8 mouse cellular contexts compared by ENCODE assay signal in the genomic region with DNA sequence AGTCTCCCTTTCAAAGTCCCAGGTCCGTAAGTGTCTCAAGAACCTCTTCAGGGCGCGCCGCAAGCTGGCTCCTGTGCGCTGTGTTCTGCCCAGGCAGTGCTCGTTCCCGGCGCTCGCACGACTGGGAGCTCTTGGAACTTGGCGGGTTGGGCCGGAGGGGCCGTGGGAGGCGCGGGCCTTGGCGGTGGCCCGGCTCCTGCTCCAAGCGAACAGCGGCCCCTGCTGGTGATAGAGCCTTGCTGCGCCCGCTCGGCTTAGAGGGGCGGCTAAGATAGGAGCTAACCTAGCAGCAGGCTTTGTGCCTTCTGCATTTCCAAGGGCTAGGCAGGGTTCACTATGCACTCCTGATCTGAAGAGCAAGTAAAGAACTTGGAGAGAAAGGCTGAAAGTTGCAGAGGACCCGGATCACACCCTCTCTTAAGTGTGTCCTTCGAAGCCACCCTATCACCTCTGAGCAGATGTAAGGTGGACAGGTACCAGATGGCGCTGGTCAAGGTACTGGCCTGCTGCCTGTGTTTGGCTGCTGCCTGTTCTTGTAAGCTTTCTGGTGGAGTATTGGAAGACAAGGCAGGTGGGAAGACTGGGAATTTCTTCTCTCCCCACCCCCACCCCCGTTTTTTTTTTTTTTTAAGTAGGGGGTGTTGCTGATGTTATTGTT. TPM values are rescaled to one million over a fixed set of nuclear protein-coding genes. Genes with fewer than 3 reads are reported as not detected.
A peak's percentile ranks its signal among the peaks of the same experiment; 100 is the strongest.
DNase-seq lines count a peak whose midpoint lies in the region; ATAC-seq lines count a peak whose summit lies in the region.

Gene Rprm (minus strand): TSS at position 123 of the 658 bp plus-strand sequence.

- ATAC-seq in embryonic facial prominence, embryonic 14.5 days (ENCODE audit: low read depth), result peak; percentile 96
- ATAC-seq in limb, embryonic 12.5 days (ENCODE audit: insufficient number of reproducible peaks, insufficient read depth, low FRiP score, low TSS enrichment, low read depth), result peak; percentile 89
- peak; percentile 91 for ATAC-seq in midbrain, embryonic 14.5 days (ENCODE audit: low FRiP score, low TSS enrichment)
- ATAC-seq in erythroid progenitor cell, adult 5-6 weeks (replicated peaks; ENCODE audit: low FRiP score, poor library complexity, severe bottlenecking), result no peak

- H3K4me1 ChIP-seq in embryonic facial prominence, embryonic 14.5 days (ENCODE audit: control insufficient read depth, insufficient read depth, low read length), result no peaks in the 10 kb centered on the region
- peaks cover 18% of the 10 kb centered on the region for H3K4me1 ChIP-seq in limb, embryonic 12.5 days (replicated peaks)
- peaks cover 5% of the 10 kb centered on the region; the same call in 1 of the 2 replicates for H3K4me1 ChIP-seq in midbrain, embryonic 14.5 days (ENCODE audit: control insufficient read depth, insufficient read depth, low read length)

- H3K9me3 ChIP-seq in embryonic facial prominence, embryonic 14.5 days (ENCODE audit: control insufficient read depth, low read length), result no peaks in the 10 kb centered on the region
- H3K9me3 ChIP-seq in limb, embryonic 12.5 days, result no peaks in the 10 kb centered on the region
- H3K9me3 ChIP-seq in midbrain, embryonic 14.5 days (ENCODE audit: control insufficient read depth, low read length), result no peaks in the 10 kb centered on the region

- peak; percentile 94 for DNase-seq in brain, adult 2 months (ENCODE audit: low read depth, low spot score)
- DNase-seq in embryonic facial prominence, embryonic 14.5 days (ENCODE audit: low spot score), result peak; percentile 94
- DNase-seq in heart, adult 9 months (ENCODE audit: low spot score in 2 of 2), result peak; percentile 33 to 57
- DNase-seq in kidney, adult 9 months, result peak; percentile 73
- DNase-seq in midbrain, embryonic 14.5 days, result peak; percentile 98
- DNase-seq in spleen, postnatal 10 days (ENCODE audit: low spot score in 2 of 2), result peak; percentile 31 to 72

- H3K4me2 ChIP-seq in embryonic facial prominence, embryonic 14.5 days (ENCODE audit: low read depth, low read length), result peak within 1 kb of the TSS; percentile 86
- H3K4me2 ChIP-seq in limb, embryonic 12.5 days, result peak within 1 kb of the TSS; percentile 85
- peak within 1 kb of the TSS; percentile 87 for H3K4me2 ChIP-seq in midbrain, embryonic 14.5 days (ENCODE audit: low read length)

- H3K27ac ChIP-seq in embryonic facial prominence, embryonic 14.5 days (replicated peaks; ENCODE audit: low read depth, low read length), result no peak within 1 kb of the TSS; the same call in 1 of the 2 replicates
- peak within 1 kb of the TSS; percentile 45 for H3K27ac ChIP-seq in limb, embryonic 12.5 days
- peak within 1 kb of the TSS; percentile 58 for H3K27ac ChIP-seq in midbrain, embryonic 14.5 days (replicated peaks; ENCODE audit: low read depth, low read length)

- H3K9ac ChIP-seq in embryonic facial prominence, embryonic 14.5 days (ENCODE audit: low read depth, low read length), result peak within 1 kb of the TSS; percentile 45
- peak within 1 kb of the TSS; percentile 47; the same call in 1 of the 2 replicates for H3K9ac ChIP-seq in limb, embryonic 12.5 days (replicated peaks)
- H3K9ac ChIP-seq in midbrain, embryonic 14.5 days (replicated peaks; ENCODE audit: low read length), result peak within 1 kb of the TSS; percentile 50

- H3K27me3 ChIP-seq in embryonic facial prominence, embryonic 14.5 days (replicated peaks; ENCODE audit: control insufficient read depth, insufficient read depth, low read length), result peaks cover 35% of the 10 kb centered on the region
- H3K27me3 ChIP-seq in limb, embryonic 12.5 days, result peaks cover 31% of the 10 kb centered on the region
- peaks cover 4% of the 10 kb centered on the region; the same call in 1 of the 2 replicates for H3K27me3 ChIP-seq in midbrain, embryonic 14.5 days (ENCODE audit: control insufficient read depth, insufficient read depth, low read length)

- H3K36me3 ChIP-seq in embryonic facial prominence, embryonic 14.5 days (ENCODE audit: control insufficient read depth, insufficient read depth, low read length), result no peaks in the 10 kb centered on the region
- no peaks in the 10 kb centered on the region for H3K36me3 ChIP-seq in limb, embryonic 12.5 days
- no peaks in the 10 kb centered on the region for H3K36me3 ChIP-seq in midbrain, embryonic 14.5 days (ENCODE audit: control insufficient read depth, insufficient read depth, low read length)

- 5% methylated on average over 22 of the region's 27 CpGs for WGBS in embryonic facial prominence, embryonic 14.5 days
- WGBS in limb, embryonic 12.5 days, result 5% methylated on average over 27 of the region's 27 CpGs
- 5% methylated on average over 27 of the region's 27 CpGs for WGBS in midbrain, embryonic 14.5 days

- peak within 1 kb of the TSS; percentile 52 for H3K4me3 ChIP-seq in embryonic facial prominence, embryonic 14.5 days (ENCODE audit: low read depth, low read length)
- H3K4me3 ChIP-seq in limb, embryonic 12.5 days (replicated peaks), result peak within 1 kb of the TSS; percentile 50
- peak within 1 kb of the TSS; percentile 54 for H3K4me3 ChIP-seq in midbrain, embryonic 14.5 days (replicated peaks; ENCODE audit: low read depth, low read length)

RNA-seq across cellular contexts. Expression of gene Rprm, which starts in this region (rescaled TPM):
- polyA plus RNA-seq in embryonic facial prominence, embryonic 14.5 days (2014; fragmentation: Nextera tagmentation; extraction: Ambion mirVana), result 13.5 and 15.5 TPM in 2 replicates
- polyA plus RNA-seq in limb, embryonic 12.5 days (2016; fragmentation: Nextera tagmentation; extraction: Ambion mirVana), result 50.7 and 62.8 TPM in 2 replicates
- 31.5 and 44.7 TPM in 2 replicates for polyA plus RNA-seq in midbrain, embryonic 14.5 days (2014; fragmentation: Nextera tagmentation; extraction: Ambion mirVana)
- total RNA-seq in erythroid progenitor cell, adult 5-6 weeks (2015; ENCODE audit: low replicate concordance), result not detected in 2 replicates
- not detected in 2 replicates for total RNA-seq in erythroid progenitor cell, adult 5-6 weeks (2017; ENCODE audit: low replicate concordance)

Comparison
In these comparisons a context has a peak if more than half of its experiments do, and no peak if none do; other contexts are left out.
1. DNase-seq: peak in every context shown above with its lines; median percentile 98 in midbrain, embryonic 14.5 days; 94 in brain, adult 2 months; 94 in embryonic facial prominence, embryonic 14.5 days; 73 in kidney, adult 9 months; 52 in spleen, postnatal 10 days; 45 in heart, adult 9 months.